Mouse (Mus musculus): ENCODE measurements around the gene Slc13a2. TPM values are rescaled to one million over a fixed set of nuclear protein-coding genes. Genes with fewer than 3 reads are reported as not detected.

Gene Slc13a2
- polyA plus RNA-seq (2014; fragmentation: Illumina TruSeq; extraction: RNeasy Lipid Tissue Mini Kit (QIAGEN cat#74804); ENCODE audit: low read depth, low replicate concordance): 17.2 TPM

GRCm38 (mm10) chr11:78422055-78422819 lies at the start of gene Slc13a2:
TSS of gene Slc13a2 (minus strand) at chr11:78422217.

GRCm38 (mm10) chr11:78465568-78466180 lies 43.7 kb upstream of the Slc13a2 start, which contains the start of gene Slc46a1:
TSS of gene Slc46a1 (plus strand) at chr11:78465697.

GRCm38 (mm10) chr11:78386508-78387043 lies 35.4 kb downstream of the Slc13a2 start, which contains the start of gene Foxn1:
TSS of gene Foxn1 (minus strand) at chr11:78386558.

Other genes with a start within 250 kb of the Slc13a2 start
- gene Nek8, start 245.5 kb downstream of the Slc13a2 start, polyA plus RNA-seq (2014; fragmentation: Illumina TruSeq; extraction: RNeasy Lipid Tissue Mini Kit (QIAGEN cat#74804); ENCODE audit: low read depth, low replicate concordance): 5.9 TPM
- 14.3 TPM for gene Tlcd1, start 245.5 kb downstream of the Slc13a2 start, polyA plus RNA-seq (2014; fragmentation: Illumina TruSeq; extraction: RNeasy Lipid Tissue Mini Kit (QIAGEN cat#74804); ENCODE audit: low read depth, low replicate concordance)
- gene Rpl23a, start 238.6 kb downstream of the Slc13a2 start, polyA plus RNA-seq (2014; fragmentation: Illumina TruSeq; extraction: RNeasy Lipid Tissue Mini Kit (QIAGEN cat#74804); ENCODE audit: low read depth, low replicate concordance): 813 TPM
- 2.9 TPM for gene Rab34, start 233.8 kb downstream of the Slc13a2 start, polyA plus RNA-seq (2014; fragmentation: Illumina TruSeq; extraction: RNeasy Lipid Tissue Mini Kit (QIAGEN cat#74804); ENCODE audit: low read depth, low replicate concordance)
- gene Proca1, start 228.8 kb downstream of the Slc13a2 start, polyA plus RNA-seq (2014; fragmentation: Illumina TruSeq; extraction: RNeasy Lipid Tissue Mini Kit (QIAGEN cat#74804); ENCODE audit: low read depth, low replicate concordance): 2.4 TPM
- gene Sdf2, start 176.5 kb downstream of the Slc13a2 start, polyA plus RNA-seq (2014; fragmentation: Illumina TruSeq; extraction: RNeasy Lipid Tissue Mini Kit (QIAGEN cat#74804); ENCODE audit: low read depth, low replicate concordance): 31.9 TPM
- gene Supt6, start 176.2 kb downstream of the Slc13a2 start, polyA plus RNA-seq (2014; fragmentation: Illumina TruSeq; extraction: RNeasy Lipid Tissue Mini Kit (QIAGEN cat#74804); ENCODE audit: low read depth, low replicate concordance): 14.0 TPM
- gene 2610507B11Rik, start 160.5 kb downstream of the Slc13a2 start, polyA plus RNA-seq (2014; fragmentation: Illumina TruSeq; extraction: RNeasy Lipid Tissue Mini Kit (QIAGEN cat#74804); ENCODE audit: low read depth, low replicate concordance): 71.0 TPM
- 2.0 TPM for gene BC030499, start 131.4 kb downstream of the Slc13a2 start, polyA plus RNA-seq (2014; fragmentation: Illumina TruSeq; extraction: RNeasy Lipid Tissue Mini Kit (QIAGEN cat#74804); ENCODE audit: low read depth, low replicate concordance)
- gene Spag5, start 120.7 kb downstream of the Slc13a2 start, polyA plus RNA-seq (2014; fragmentation: Illumina TruSeq; extraction: RNeasy Lipid Tissue Mini Kit (QIAGEN cat#74804); ENCODE audit: low read depth, low replicate concordance): 3.8 TPM
- 9.2 TPM for gene Aldoc, start 99.2 kb downstream of the Slc13a2 start, polyA plus RNA-seq (2014; fragmentation: Illumina TruSeq; extraction: RNeasy Lipid Tissue Mini Kit (QIAGEN cat#74804); ENCODE audit: low read depth, low replicate concordance)
- gene Pigs, start 93.8 kb downstream of the Slc13a2 start, polyA plus RNA-seq (2014; fragmentation: Illumina TruSeq; extraction: RNeasy Lipid Tissue Mini Kit (QIAGEN cat#74804); ENCODE audit: low read depth, low replicate concordance): 4.0 TPM
- 5.4 TPM for gene Unc119, start 78.7 kb downstream of the Slc13a2 start, polyA plus RNA-seq (2014; fragmentation: Illumina TruSeq; extraction: RNeasy Lipid Tissue Mini Kit (QIAGEN cat#74804); ENCODE audit: low read depth, low replicate concordance)
- 0.16 TPM for gene Foxn1, start 35.7 kb downstream of the Slc13a2 start, polyA plus RNA-seq (2014; fragmentation: Illumina TruSeq; extraction: RNeasy Lipid Tissue Mini Kit (QIAGEN cat#74804); ENCODE audit: low read depth, low replicate concordance)
- 2.1 TPM for gene Slc46a1, start 43.5 kb upstream of the Slc13a2 start, polyA plus RNA-seq (2014; fragmentation: Illumina TruSeq; extraction: RNeasy Lipid Tissue Mini Kit (QIAGEN cat#74804); ENCODE audit: low read depth, low replicate concordance)
- not detected for gene Sarm1, start 75.5 kb upstream of the Slc13a2 start, polyA plus RNA-seq (2014; fragmentation: Illumina TruSeq; extraction: RNeasy Lipid Tissue Mini Kit (QIAGEN cat#74804); ENCODE audit: low read depth, low replicate concordance)
- gene Vtn, start 76.9 kb upstream of the Slc13a2 start, polyA plus RNA-seq (2014; fragmentation: Illumina TruSeq; extraction: RNeasy Lipid Tissue Mini Kit (QIAGEN cat#74804); ENCODE audit: low read depth, low replicate concordance): not detected
- gene Sebox, start 81.2 kb upstream of the Slc13a2 start, polyA plus RNA-seq (2014; fragmentation: Illumina TruSeq; extraction: RNeasy Lipid Tissue Mini Kit (QIAGEN cat#74804); ENCODE audit: low read depth, low replicate concordance): not detected
- gene Tmem199, start 90.0 kb upstream of the Slc13a2 start, polyA plus RNA-seq (2014; fragmentation: Illumina TruSeq; extraction: RNeasy Lipid Tissue Mini Kit (QIAGEN cat#74804); ENCODE audit: low read depth, low replicate concordance): 18.7 TPM
- 14.1 TPM for gene Poldip2, start 90.0 kb upstream of the Slc13a2 start, polyA plus RNA-seq (2014; fragmentation: Illumina TruSeq; extraction: RNeasy Lipid Tissue Mini Kit (QIAGEN cat#74804); ENCODE audit: low read depth, low replicate concordance)
- gene Tnfaip1, start 114.1 kb upstream of the Slc13a2 start, polyA plus RNA-seq (2014; fragmentation: Illumina TruSeq; extraction: RNeasy Lipid Tissue Mini Kit (QIAGEN cat#74804); ENCODE audit: low read depth, low replicate concordance): 41.1 TPM
- gene Ift20, start 114.1 kb upstream of the Slc13a2 start, polyA plus RNA-seq (2014; fragmentation: Illumina TruSeq; extraction: RNeasy Lipid Tissue Mini Kit (QIAGEN cat#74804); ENCODE audit: low read depth, low replicate concordance): 45.6 TPM
- gene Tmem97, start 128.6 kb upstream of the Slc13a2 start, polyA plus RNA-seq (2014; fragmentation: Illumina TruSeq; extraction: RNeasy Lipid Tissue Mini Kit (QIAGEN cat#74804); ENCODE audit: low read depth, low replicate concordance): 33.0 TPM

Data from sigmoid colon, adult 10 weeks (tissue).